Mouse (Mus musculus) colon, adult 2 months (tissue): ENCODE data around the gene Bloc1s3. TPM values are rescaled to one million over a fixed set of nuclear protein-coding genes. Genes with fewer than 3 reads are reported as not detected.

Experiments used
- polyA plus RNA-seq: library from polyadenylated mRNA; depleted of rRNA; stranded (reverse); fragments of >200 nt; gene quantifications from 2 replicates; pipeline ENCODE4 v1.2.3, GENCODE M21; 2012; rRNA removed

Gene Bloc1s3
- 19.5 and 30.0 TPM in 2 replicates for polyA plus RNA-seq

DNA sequence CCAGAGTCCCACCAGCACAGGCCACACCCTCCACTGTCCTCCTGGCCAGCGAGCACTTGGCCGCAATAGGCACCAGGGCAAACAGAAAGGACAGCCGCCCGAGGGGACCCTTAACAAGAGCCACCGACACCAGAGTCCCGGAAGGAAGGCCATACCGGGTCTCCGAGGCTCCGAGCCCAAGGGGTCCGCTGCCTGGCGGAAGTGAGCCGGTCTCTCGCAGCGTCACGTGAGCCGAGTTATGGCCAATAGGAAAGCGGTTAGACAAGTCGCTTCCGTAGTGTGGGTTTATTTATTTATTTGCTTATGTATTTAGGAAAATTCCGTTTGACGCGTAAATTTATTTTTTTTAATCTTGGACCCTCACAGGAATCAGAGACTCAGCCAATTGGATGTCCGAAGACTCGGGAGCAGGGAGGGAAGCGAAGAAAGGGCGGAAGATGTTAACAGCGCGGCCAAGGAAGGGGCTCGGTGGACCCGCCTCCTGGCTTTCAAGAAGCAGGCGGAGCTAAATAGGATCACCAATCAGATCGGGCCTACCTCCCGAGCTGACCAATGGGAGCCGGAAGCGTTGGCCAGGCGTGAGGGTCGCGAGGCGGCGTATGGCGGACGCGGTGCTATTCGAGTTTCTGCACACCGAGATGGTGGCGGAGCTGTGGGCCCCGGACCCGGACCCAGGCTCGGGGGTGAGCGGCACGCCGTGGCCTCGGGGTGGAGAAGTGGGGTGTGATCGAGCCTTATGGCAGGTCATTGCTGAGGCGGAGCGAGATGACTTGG lies at the start of gene Bloc1s3, which contains the start of gene Trappc6a:
Gene Bloc1s3 (minus strand): TSS at position 218 of the 774 bp plus-strand sequence.
Gene Trappc6a (plus strand): TSS at position 246 of the 774 bp plus-strand sequence.

DNA sequence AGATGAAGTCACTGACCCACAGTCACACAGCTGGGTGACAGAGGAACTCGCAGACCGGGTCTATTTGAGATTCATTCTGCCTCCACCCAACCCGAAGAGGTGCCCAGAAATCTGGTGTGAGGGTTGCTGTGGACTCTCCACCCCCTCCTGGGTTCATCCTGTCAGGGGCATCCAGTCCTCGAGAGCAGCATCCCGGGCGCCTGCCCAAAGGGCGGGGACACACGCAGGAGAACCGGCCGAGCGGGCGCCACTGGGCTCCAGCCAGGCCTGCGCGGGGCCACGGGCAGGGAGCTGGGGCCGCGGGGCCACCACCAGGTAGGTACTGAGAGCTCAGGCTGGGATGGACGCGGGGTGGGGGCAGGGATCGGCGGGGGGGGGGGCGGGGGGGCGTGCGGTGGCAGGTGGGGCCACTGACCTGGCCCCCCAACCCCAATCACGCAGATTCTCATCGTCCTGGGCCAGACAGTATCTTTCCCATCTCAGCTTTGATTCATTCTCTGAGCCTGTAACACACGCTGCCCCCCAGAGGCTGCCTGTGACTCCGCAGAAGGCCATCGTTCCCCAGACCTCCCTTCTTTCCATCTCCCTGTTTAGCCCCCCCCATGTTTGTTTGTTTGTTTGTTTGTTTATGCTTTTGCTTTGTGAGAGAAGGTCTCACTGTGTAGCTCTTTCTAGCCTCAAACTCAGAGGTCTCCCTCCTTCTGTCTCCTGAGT lies 9.6 kb upstream of the Bloc1s3 start, which contains the start of gene Nkpd1:
Gene Nkpd1 (plus strand): TSS at position 187 of the 714 bp plus-strand sequence.

DNA sequence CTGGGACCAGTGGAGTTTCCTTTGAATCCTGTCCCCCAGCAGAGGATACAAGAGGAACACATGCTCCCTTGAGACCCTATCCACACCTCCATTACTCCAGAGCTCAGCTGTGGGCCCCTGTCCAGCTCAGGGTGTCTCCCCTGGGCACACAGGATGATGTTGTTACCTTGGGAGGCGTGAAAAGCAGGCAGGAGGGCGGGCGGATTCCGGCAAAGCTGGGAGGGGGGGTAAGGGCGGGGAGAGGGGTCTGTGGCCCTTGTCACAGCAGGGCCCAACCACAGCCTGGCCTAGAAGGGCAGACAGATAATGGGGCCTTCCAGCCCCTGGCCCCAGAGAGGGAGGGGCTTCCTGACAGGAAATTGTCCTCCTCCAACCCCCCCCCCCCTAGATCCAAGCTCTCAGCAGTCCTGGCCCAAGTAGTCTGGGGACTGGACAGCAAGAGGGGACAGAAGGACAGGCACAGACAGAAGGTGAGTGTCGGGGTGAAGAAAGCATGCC lies 45.2 kb downstream of the Bloc1s3 start, which contains the start of gene Exoc3l2:
Gene Exoc3l2 (plus strand): TSS at position 448 of the 498 bp plus-strand sequence.

DNA sequence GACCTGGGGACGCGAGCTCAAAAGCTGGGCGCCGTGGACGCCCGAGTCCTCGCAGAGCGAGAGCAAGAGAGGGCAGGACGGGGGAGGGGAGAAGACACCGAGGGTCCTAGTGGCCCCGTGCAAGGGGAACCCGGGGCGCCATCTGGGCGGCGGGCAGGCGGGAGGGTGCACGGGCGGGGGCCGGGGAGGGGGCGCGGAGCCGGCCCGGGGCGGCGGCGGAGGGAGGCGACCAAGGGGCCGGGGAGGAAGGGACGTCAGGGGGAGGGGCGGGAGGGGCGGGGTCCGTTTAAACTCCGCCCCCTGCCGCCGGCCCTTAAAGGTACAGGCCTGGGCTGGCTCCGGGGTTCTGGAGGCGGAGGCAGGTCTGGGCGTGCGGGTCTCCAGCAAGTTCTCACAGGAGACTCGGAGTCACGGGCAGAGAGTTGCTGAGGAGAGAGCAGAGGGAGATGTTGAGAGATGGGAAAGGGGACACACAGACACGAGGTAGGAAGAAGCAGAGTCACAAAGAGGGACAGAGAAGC lies 49.5 kb downstream of the Bloc1s3 start, which contains the start of gene Mark4:
Gene Mark4 (minus strand): TSS at position 231 of the 521 bp plus-strand sequence.

Other genes starting within 250 kb of the Bloc1s3 start
- 569 and 685 TPM in 2 replicates for gene Vasp, start 236.6 kb downstream of the Bloc1s3 start, polyA plus RNA-seq
- 0.10 and 0.21 TPM in 2 replicates for gene Ppm1n, start 228.3 kb downstream of the Bloc1s3 start, polyA plus RNA-seq
- gene Rtn2, start 225.7 kb downstream of the Bloc1s3 start, polyA plus RNA-seq, result 28.0 and 34.1 TPM in 2 replicates
- gene Fosb, start 198.3 kb downstream of the Bloc1s3 start, polyA plus RNA-seq, result 3.1 and 6.7 TPM in 2 replicates
- 26.1 and 33.2 TPM in 2 replicates for gene Ercc1, start 163.6 kb downstream of the Bloc1s3 start, polyA plus RNA-seq
- 4.0 and 7.0 TPM in 2 replicates for gene Cd3eap, start 148.9 kb downstream of the Bloc1s3 start, polyA plus RNA-seq
- gene Ppp1r13l, start 148.6 kb downstream of the Bloc1s3 start, polyA plus RNA-seq, result 14.6 and 20.3 TPM in 2 replicates
- 47.1 and 56.1 TPM in 2 replicates for gene Ercc2, start 126.4 kb downstream of the Bloc1s3 start, polyA plus RNA-seq
- 5.5 and 6.0 TPM in 2 replicates for gene Klc3, start 104.3 kb downstream of the Bloc1s3 start, polyA plus RNA-seq
- gene Ckm, start 103.6 kb downstream of the Bloc1s3 start, polyA plus RNA-seq, result 78.9 and 126 TPM in 2 replicates
- 22.3 and 24.9 TPM in 2 replicates for gene Mark4, start 49.5 kb downstream of the Bloc1s3 start, polyA plus RNA-seq
- 7.9 and 11.1 TPM in 2 replicates for gene Exoc3l2, start 45.0 kb downstream of the Bloc1s3 start, polyA plus RNA-seq
- gene Trappc6a, start within 50 bp of the Bloc1s3 start, polyA plus RNA-seq, result 218 and 235 TPM in 2 replicates
- gene Nkpd1, start 9.5 kb upstream of the Bloc1s3 start, polyA plus RNA-seq, result 2.2 and 2.3 TPM in 2 replicates
- 191 and 212 TPM in 2 replicates for gene Ppp1r37, start 54.7 kb upstream of the Bloc1s3 start, polyA plus RNA-seq
- 2.8 and 2.9 TPM in 2 replicates for gene Zfp296, start 68.9 kb upstream of the Bloc1s3 start, polyA plus RNA-seq
- 109 and 138 TPM in 2 replicates for gene Gemin7, start 69.2 kb upstream of the Bloc1s3 start, polyA plus RNA-seq
- gene Clasrp, start 96.1 kb upstream of the Bloc1s3 start, polyA plus RNA-seq, result 149 and 153 TPM in 2 replicates
- 78.7 and 93.0 TPM in 2 replicates for gene Relb, start 121.1 kb upstream of the Bloc1s3 start, polyA plus RNA-seq
- 143 and 159 TPM in 2 replicates for gene Clptm1, start 156.7 kb upstream of the Bloc1s3 start, polyA plus RNA-seq
- gene Apoc2, start 169.6 kb upstream of the Bloc1s3 start, polyA plus RNA-seq, result 35.5 and 39.0 TPM in 2 replicates
- not detected in 2 replicates for gene Gm44805, start 173.1 kb upstream of the Bloc1s3 start, polyA plus RNA-seq
- 0.49 and 1.3 TPM in 2 replicates for gene Apoc4, start 173.1 kb upstream of the Bloc1s3 start, polyA plus RNA-seq
- gene Apoc1, start 184.3 kb upstream of the Bloc1s3 start, polyA plus RNA-seq, result 0.65 and 1.6 TPM in 2 replicates
- gene Apoe, start 190.8 kb upstream of the Bloc1s3 start, polyA plus RNA-seq, result 734 and 810 TPM in 2 replicates
- 106 and 114 TPM in 2 replicates for gene Tomm40, start 207.1 kb upstream of the Bloc1s3 start, polyA plus RNA-seq
- 167 and 177 TPM in 2 replicates for gene Nectin2, start 242.1 kb upstream of the Bloc1s3 start, polyA plus RNA-seq